Mouse (Mus musculus) embryonic facial prominence, embryonic 10.5 days (tissue): ENCODE results near the gene Gm20532. TPM values are rescaled to one million over a fixed set of nuclear protein-coding genes. Genes with fewer than 3 reads are reported as not detected.
A peak's percentile ranks its signal among the peaks of the same experiment; 100 is the strongest.
"Not testable (repeated sequence)": the region's sequence is repeated elsewhere in the genome, so short reads cannot be mapped to it uniquely, and the experiment has no call there.

Source experiments
- DNase-seq: peaks from one replicate; pipeline ENCODE4 v3.0.0-alpha.2; 2017; ENCODE audit warnings: low spot score
- H3K27ac ChIP-seq: fragments of 300-500 bp; sonication (generic); replicated peaks from 2 replicates; pipeline ENCODE4 v1.5.1; 2016; ENCODE audit warnings: mild to moderate bottlenecking
- H3K27me3 ChIP-seq: fragments of 300-500 bp; sonication (generic); replicated peaks from 2 replicates; pipeline ENCODE4 v1.6.1; 2016; ENCODE audit warnings: low read depth, mild to moderate bottlenecking; ENCODE audit not compliant: poor library complexity, severe bottlenecking
- H3K36me3 ChIP-seq: fragments of 300-500 bp; sonication (generic); replicated peaks from 2 replicates; pipeline ENCODE4 v1.6.1; 2016; ENCODE audit warnings: mild to moderate bottlenecking, moderate library complexity
- H3K4me1 ChIP-seq: fragments of 300-500 bp; sonication (generic); 2 replicates; pipeline ENCODE4 v1.6.1; 2016
- H3K4me3 ChIP-seq: fragments of 300-500 bp; sonication (generic); 2 replicates; pipeline ENCODE4 v1.5.1; 2016; ENCODE audit warnings: mild to moderate bottlenecking, moderate library complexity
- H3K9me3 ChIP-seq: fragments of 300-500 bp; sonication (generic); 2 replicates; pipeline ENCODE4 v1.6.1; 2016; ENCODE audit warnings: mild to moderate bottlenecking
- WGBS: fragments of 180-500 bp; shearing (Covaris S2); methylation state at CpG from one replicate; pipeline ENCODE4 v1.1.7; 2016; 5-methylcytosine and 5-hydroxymethylcytosine counted together
- polyA plus RNA-seq: library from polyadenylated mRNA; unstranded; fragments of >200 nt; fragmentation: Nextera tagmentation; extraction: Ambion mirVana; gene quantifications from 2 replicates; pipeline ENCODE4 v1.2.1, GENCODE M21; 2016

Gm20532 gene
- polyA plus RNA-seq, 1 experiment from 2014 or later = not detected

GRCm38 (mm10) chr2:26641006-26641647 lies 54.7 kb downstream of the Gm20532 start:
- Histone ChIP-seq H3K4me3 (peak overlapping the region; percentile 74; the same call in 1 of the 2 replicates), H3K36me3 (peaks cover 31% of the 10 kb centered on the region), H3K9me3 (no peaks in the 10 kb centered on the region), H3K27ac (peak overlapping the region; percentile 91), H3K4me1 (peaks cover 32% of the 10 kb centered on the region), H3K27me3 (no peaks in the 10 kb centered on the region)
- no peak for DNase-seq
- 84% methylated on average over 7 of the region's 7 CpGs for WGBS

DNA sequence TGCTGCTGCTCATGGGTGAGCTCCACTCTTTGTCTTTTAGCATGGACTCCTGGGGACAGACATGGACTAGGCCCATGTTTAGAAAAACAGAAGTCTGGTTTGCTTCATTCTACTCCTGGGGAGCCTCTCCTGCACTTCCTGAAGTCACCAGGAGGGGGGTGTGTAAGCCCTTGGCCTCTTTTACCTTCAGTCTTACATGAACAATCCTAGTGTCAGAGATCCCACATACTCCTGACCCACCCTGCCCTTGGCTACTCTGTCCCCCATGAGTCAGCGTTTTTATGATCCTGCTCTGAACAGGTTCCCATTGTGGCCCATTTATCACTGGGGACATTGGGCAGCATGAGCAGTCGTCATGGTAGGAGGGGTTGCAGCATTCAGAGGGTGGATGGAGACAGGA lies 57.5 kb downstream of the Gm20532 start:
- Histone ChIP-seq H3K27me3 (no peaks in the 10 kb centered on the region), H3K4me1 (peaks cover 21% of the 10 kb centered on the region), H3K9me3 (no peaks in the 10 kb centered on the region), H3K27ac (no peak overlapping the region), H3K4me3 (no peak overlapping the region), H3K36me3 (peaks cover 3% of the 10 kb centered on the region)
- 67% methylated on average over 2 of the region's 2 CpGs for WGBS
- DNase-seq = peak; percentile 67

DNA sequence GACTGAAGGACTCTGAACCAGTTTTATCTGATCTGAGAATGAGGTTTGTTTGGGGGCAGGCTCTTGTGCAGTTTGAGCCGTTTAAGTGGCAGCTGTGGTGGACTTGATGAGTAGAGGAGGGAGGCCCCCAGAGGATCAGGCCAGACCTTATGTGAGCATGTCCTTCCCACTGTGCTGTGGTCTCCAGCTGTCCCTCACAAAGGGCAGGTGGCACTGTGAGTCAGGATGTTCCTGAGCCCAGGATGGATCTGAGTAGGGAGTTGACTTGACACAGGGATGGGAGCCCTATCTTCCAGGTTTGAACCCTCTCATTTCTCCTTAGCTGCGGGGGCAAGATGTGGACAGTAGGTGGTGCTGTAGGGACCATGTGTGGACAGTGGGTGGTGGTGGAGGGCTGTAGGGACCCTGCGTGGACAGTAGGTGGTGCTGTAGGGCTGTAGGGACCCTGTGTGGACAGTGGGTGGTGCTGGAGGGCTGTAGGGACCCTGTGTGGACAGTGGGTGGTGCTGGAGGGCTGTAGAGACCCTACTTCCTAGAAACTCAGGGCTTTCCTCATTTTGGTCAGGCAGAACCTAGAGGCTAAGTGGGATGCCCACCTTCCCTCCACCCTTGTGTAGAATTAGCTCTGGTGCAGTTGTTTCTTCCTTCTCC lies 60.3 kb downstream of the Gm20532 start:
- H3K27ac ChIP-seq = no peak overlapping the region
- DNase-seq = peak; percentile 91
- WGBS = 29% methylated on average over 3 of the region's 3 CpGs
- no peak overlapping the region for H3K4me3 ChIP-seq
- H3K27me3 ChIP-seq = no peaks in the 10 kb centered on the region
- H3K9me3 ChIP-seq = no peaks in the 10 kb centered on the region
- no peaks in the 10 kb centered on the region for H3K36me3 ChIP-seq
- peaks cover 10% of the 10 kb centered on the region for H3K4me1 ChIP-seq

- no peak overlapping the region for H3K4me3 ChIP-seq
Measured at GRCm38 (mm10) chr2:26654687-26655086, 68.2 kb downstream of the Gm20532 start.

GRCm38 (mm10) chr2:26657426-26657825 lies 71.0 kb downstream of the Gm20532 start:
- Histone ChIP-seq H3K4me1 (peaks cover 8% of the 10 kb centered on the region), H3K27ac (no peak overlapping the region), H3K36me3 (no peaks in the 10 kb centered on the region), H3K4me3 (no peak overlapping the region), H3K27me3 (peaks cover 15% of the 10 kb centered on the region), H3K9me3 (no peaks in the 10 kb centered on the region)
- no peak for DNase-seq
- WGBS = 86% methylated on average over 2 of the region's 2 CpGs

More at GRCm38 (mm10) chr2:26654687-26655086, 68.2 kb downstream of the Gm20532 start:
- WGBS = 71% methylated on average over 1 of the region's 1 CpGs
- Histone ChIP-seq H3K27me3 (no peaks in the 10 kb centered on the region), H3K9me3 (no peaks in the 10 kb centered on the region), H3K36me3 (no peaks in the 10 kb centered on the region), H3K4me1 (no peaks in the 10 kb centered on the region), H3K27ac (no peak overlapping the region)
- DNase-seq = no peak

GRCm38 (mm10) chr2:26661143-26661752 lies 74.8 kb downstream of the Gm20532 start:
- WGBS = 5% methylated on average over 20 of the region's 20 CpGs
- Histone ChIP-seq H3K4me1 (peaks cover 8% of the 10 kb centered on the region), H3K9me3 (no peaks in the 10 kb centered on the region), H3K27me3 (peaks cover 21% of the 10 kb centered on the region), H3K4me3 (peak overlapping the region; percentile 50), H3K36me3 (no peaks in the 10 kb centered on the region), H3K27ac (no peak overlapping the region)
- DNase-seq = peak; percentile 43

- no peak overlapping the region for H3K27ac ChIP-seq
- DNase-seq = no peak
- H3K4me1 ChIP-seq = peaks cover 8% of the 10 kb centered on the region
- peaks cover 21% of the 10 kb centered on the region for H3K27me3 ChIP-seq
- H3K4me3 ChIP-seq = peak overlapping the region; percentile 50
- no peaks in the 10 kb centered on the region for H3K9me3 ChIP-seq
- no peaks in the 10 kb centered on the region for H3K36me3 ChIP-seq
- 49% methylated on average over 29 of the region's 29 CpGs for WGBS
Measured at GRCm38 (mm10) chr2:26661768-26662508, 75.5 kb downstream of the Gm20532 start.

DNA sequence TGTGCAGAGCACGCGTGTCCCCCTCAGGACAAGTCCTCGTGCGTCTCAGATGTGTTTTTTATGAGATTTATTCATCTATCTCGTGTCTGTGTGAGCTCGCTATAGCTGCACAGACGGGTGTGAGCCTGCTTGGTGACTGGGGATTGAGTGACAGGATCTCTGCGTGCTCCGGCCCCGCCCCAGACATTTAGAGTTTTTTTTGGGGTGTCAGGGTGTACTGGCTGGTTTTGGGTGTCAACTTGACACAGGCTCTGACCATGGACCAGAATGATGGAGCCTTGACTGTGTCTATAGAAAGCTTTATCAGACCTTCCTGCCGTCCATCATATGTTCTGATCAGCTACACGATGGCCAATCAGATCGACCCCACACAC lies 76.1 kb downstream of the Gm20532 start:
- H3K9me3 ChIP-seq = no peaks in the 10 kb centered on the region
- peaks cover 21% of the 10 kb centered on the region for H3K27me3 ChIP-seq
- H3K4me3 ChIP-seq = no peak overlapping the region
- H3K27ac ChIP-seq = no peak overlapping the region
- peaks cover 8% of the 10 kb centered on the region for H3K4me1 ChIP-seq
- no peaks in the 10 kb centered on the region for H3K36me3 ChIP-seq
- 81% methylated on average over 13 of the region's 13 CpGs for WGBS
- DNase-seq = no peak

DNA sequence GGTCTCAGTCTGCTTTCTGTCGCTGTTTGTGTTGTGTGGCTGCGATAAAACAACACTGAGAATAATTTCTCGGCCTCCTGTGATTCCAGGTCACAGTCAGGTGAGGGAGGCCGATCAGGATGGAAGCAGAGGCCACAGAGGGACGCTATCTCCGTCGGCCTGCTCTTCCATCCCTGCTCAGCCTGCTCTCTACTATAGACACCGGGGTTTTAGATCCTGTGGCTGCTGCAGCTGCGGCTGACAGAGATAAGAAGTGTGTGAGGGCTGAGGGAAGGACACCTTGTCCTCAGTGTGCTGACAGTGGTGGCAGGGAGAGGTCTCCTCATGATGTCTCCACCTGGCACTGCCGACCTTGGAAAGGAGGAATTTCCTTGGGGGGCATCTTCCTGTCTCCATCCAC lies 76.7 kb downstream of the Gm20532 start:
- H3K4me3 ChIP-seq = no peak overlapping the region
- H3K9me3 ChIP-seq = no peaks in the 10 kb centered on the region
- DNase-seq = no peak
- H3K27ac ChIP-seq = no peak overlapping the region
- 80% methylated on average over 10 of the region's 10 CpGs for WGBS
- H3K4me1 ChIP-seq = peaks cover 8% of the 10 kb centered on the region
- peaks cover 21% of the 10 kb centered on the region for H3K27me3 ChIP-seq
- no peaks in the 10 kb centered on the region for H3K36me3 ChIP-seq

DNA sequence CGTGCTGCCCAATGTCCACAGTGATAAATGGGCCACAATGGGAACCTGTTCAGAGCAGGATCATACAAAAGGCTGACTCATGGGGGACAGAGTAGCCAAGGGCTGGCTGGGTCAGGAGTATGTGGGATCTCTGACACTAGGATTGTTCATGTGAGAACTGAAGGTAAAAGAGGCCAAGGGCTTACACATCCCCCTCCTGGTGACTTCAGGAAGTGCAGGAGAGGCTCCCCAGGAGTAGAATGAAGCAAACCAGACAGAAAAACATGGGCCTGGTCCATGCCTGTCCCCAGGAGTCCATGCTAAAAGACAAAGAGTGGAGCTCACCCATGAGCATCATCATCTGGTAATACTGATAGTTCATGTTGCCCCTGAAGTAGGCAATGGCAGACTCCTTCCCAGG lies 77.1 kb downstream of the Gm20532 start:
- not testable (repeated sequence) for H3K36me3 ChIP-seq, H3K4me3 ChIP-seq, H3K27ac ChIP-seq, H3K4me1 ChIP-seq, H3K9me3 ChIP-seq
- peak; percentile 53 for DNase-seq
- WGBS = 82% methylated on average over 1 of the region's 1 CpGs
- H3K27me3 ChIP-seq = peaks cover 21% of the 10 kb centered on the region

- no peak for DNase-seq
- no peaks in the 10 kb centered on the region for H3K27me3 ChIP-seq
- no peaks in the 10 kb centered on the region for H3K9me3 ChIP-seq
- no peak overlapping the region for H3K4me3 ChIP-seq
- H3K36me3 ChIP-seq = no peaks in the 10 kb centered on the region
- H3K4me1 ChIP-seq = no peaks in the 10 kb centered on the region
- no peak overlapping the region for H3K27ac ChIP-seq
Measured at GRCm38 (mm10) chr2:26668746-26669145, 82.3 kb downstream of the Gm20532 start.

- Histone ChIP-seq H3K4me3 (no peak within 1 kb of the TSS), H3K27ac (no peak within 1 kb of the TSS), H3K27me3 (no peaks in the 10 kb centered on the region), H3K36me3 (no peaks in the 10 kb centered on the region), H3K9me3 (no peaks in the 10 kb centered on the region), H3K4me1 (no peaks in the 10 kb centered on the region)
- 92% methylated on average over 3 of the region's 3 CpGs for WGBS
- no peak for DNase-seq
Measured at GRCm38 (mm10) chr2:26671182-26671581, 84.7 kb downstream of the Gm20532 start, which contains the start of gene Lcn4. TSS of gene Lcn4 (minus strand) at chr2:26671282.
